Mouse (Mus musculus): ENCODE results near the gene Golm1.

GRCm38 (mm10) chr13:59615152-59615551, 60.5 kb downstream of the Golm1 start:
- TF ChIP-seq USF1 (IDR thresholded peaks at IDR 0.05; ENCODE audit: low read depth) = no peak
- no peak for TF ChIP-seq CTCF (IDR thresholded peaks at IDR 0.05; ENCODE audit: control insufficient read depth, insufficient read depth, insufficient read length)
- no peak for TF ChIP-seq MAX (IDR thresholded peaks at IDR 0.05)
- no peak for TF ChIP-seq MYOD1 (IDR thresholded peaks at IDR 0.05; ENCODE audit: control insufficient read depth, insufficient read length, low read depth)
- no peak for TF ChIP-seq MYOG (IDR thresholded peaks at IDR 0.05; ENCODE audit: control insufficient read depth, extremely low read depth, insufficient read length)
